Mouse (Mus musculus) hindlimb bud, embryonic 11.5 days (tissue): ENCODE measurements around the gene Phf13.

Source experiments
- DNase-seq: peaks from one replicate; pipeline ENCODE4 v3.0.0-alpha.2; 2012; ENCODE audit warnings: low read depth, low spot score; ENCODE audit errors: extremely low spot score

Phf13 gene

GRCm38 (mm10) chr4:151948497-151949471, 47.3 kb downstream of the Phf13 start:
- DNase-seq, result no peak

GRCm38 (mm10) chr4:151946211-151946610, 49.8 kb downstream of the Phf13 start:
- DNase-seq, result no peak
